Mouse (Mus musculus) brain, adult 2 months (tissue): ENCODE measurements around the gene Zfp428.

Experiments
- DNase-seq: peaks from one replicate; pipeline ENCODE4 v3.0.0; 2011; ENCODE audit warnings: low read depth, low spot score

The Zfp428 gene

GRCm38 (mm10) chr7:24546634-24547389 lies 40.0 kb downstream of the Zfp428 start:
- DNase-seq, result peak; percentile 100

DNA sequence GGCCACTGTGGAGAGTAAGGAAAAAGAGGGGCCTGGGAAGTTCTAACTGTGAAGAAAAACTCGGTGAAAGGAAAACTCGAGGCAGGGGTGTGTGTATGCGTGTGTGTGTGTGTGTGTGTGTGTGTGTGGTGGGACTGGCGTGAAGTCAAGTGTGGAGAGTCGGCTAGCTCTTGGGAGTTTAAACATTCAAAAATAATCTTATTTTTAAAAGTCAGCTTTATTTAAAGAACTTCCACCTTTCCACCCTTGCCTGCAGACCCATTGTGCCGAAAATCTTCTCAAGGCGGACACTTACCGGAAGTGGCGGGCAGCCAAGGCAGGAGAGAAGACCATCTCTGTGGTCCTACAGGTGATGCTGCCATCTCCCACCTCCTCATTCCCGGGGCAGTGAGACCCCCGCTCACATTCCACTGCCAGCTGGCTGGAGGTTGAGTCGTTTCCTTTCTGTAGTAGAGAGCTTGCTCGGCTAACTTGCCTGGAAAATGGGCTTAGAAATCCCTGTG lies 40.8 kb downstream of the Zfp428 start:
- no peak for DNase-seq

DNA sequence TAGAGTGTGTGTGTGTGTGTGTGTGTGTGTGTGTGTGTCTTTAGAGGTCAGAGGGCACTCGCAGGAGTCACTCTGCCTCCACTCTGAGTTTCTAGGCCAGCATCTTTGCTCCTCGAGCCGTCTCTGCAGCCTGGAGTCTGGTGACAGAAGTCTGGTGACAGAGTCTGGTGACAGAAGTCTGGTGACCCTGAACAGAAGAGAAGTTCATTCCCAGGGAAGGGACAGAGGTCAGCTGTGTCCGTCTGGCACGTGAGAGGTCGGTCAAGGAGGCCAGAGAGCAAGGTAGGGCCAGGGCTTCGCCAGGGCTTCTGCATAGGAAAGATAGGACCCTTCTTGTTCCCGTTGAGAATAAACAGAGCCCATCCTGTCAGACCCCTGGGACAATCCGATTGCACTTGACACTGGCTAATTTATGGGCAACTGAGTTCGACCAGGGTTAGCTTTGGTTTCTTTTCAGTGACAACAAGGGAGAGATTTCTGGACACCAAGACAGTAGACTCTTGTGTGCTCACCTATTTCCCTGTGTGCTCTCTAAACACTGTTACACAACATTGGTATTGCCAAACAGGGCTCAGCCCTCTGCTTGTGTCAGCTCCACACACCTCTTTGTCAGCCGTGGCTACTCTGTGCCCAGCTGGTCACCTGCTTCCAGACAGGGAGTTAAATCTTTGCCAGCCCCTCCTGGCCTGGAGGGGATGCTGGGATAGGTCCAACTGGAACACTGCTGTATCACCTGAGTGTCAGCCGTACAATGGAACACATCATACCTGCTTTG lies 45.4 kb downstream of the Zfp428 start:
- DNase-seq, result no peak

- no peak for DNase-seq
These were observed 49.0 kb downstream of the Zfp428 start for GRCm38 (mm10) chr7:24555786-24556185.

GRCm38 (mm10) chr7:24561450-24561849 lies 54.6 kb downstream of the Zfp428 start:
- no peak for DNase-seq

GRCm38 (mm10) chr7:24563191-24563836 lies 56.5 kb downstream of the Zfp428 start:
- DNase-seq, result no peak

DNA sequence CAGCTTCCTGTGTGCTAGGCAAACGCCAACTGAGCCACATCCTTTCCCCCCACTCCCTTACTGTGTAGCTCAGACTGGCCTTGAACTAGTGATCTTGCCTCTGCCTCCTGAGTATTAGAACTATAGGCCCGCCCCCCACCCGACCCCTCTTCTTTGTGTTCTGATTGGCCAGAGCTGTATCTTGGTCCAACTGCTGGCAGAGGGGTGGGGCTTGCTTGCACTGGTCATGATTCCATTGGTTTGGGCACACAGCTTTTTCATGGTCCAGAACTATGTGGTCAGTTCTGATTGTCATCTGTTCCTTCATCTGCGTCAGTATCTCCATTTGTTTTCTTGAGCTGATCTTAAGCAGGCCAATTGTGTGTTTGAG lies 57.0 kb downstream of the Zfp428 start:
- DNase-seq, result no peak

DNA sequence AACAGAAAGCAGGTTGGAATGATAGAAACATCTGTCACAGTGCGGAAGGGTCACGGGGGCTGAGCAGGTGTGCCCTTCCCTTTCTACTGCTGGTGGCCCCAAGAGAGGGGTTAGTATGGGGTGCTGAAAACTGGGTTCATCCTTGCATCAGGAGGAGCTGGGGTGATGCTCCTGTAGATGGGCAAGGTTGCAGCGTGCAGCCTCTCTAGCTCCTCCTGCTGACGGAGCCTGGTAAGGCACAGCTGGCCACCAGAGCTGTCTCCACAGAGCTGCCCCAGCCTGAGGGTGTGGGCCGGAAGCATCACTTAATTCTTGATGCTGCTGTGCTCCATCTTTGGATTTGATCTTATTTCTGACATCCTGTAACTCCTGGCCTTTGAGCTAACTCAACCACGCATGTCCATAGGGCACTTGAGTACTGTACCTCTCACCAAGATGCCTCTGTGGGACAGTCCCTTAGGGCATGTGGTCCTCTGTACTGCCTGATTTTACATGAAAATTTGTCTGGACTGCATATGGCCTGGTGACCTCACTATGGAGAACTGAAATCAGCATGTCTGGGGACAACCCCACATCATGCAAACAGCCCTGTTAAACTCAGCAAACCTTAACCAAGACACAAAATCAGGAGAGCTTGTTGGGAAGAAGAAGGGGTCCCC lies 57.9 kb downstream of the Zfp428 start:
- peak; percentile 72 for DNase-seq
